Comparison of ENCODE assay signal across 8 mouse cellular contexts in the genomic region with DNA sequence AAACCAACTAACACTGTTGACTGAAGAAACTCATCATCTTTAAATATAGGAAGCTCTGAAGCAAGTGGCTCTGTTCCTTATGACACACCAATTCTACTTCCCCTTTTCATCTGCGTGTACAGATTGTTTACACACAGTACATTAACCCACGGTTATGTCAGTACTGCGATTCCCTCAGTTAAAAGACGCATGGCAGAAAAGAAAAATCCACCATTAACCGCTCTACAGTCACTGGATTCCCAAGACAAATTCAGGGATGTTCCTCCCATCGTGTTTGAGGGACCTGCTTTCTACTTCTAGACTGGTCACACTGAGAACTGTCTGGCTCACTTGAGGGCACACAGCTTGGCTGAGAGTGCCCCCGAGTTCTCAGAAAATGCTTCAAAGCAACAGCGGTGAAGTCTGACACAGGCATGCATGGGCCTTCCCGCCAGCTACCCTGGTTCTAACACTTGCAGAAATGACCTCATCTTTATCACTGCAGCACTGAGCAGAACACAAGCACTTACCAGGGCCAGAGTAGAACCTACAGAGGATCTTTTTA. TPM values are rescaled to one million over a fixed set of nuclear protein-coding genes. Genes with fewer than 3 reads are reported as not detected.
DNase-seq lines count a peak whose midpoint lies in the region; ATAC-seq and TF ChIP-seq lines count a peak whose summit lies in the region.

No protein-coding gene starts in this region.

- peaks cover 6% of the 10 kb centered on the region for H3K79me2 ChIP-seq in CH12.LX (replicated peaks; ENCODE audit: control insufficient read depth, extremely low read depth, insufficient read depth, poor library complexity, severe bottlenecking)

- TF ChIP-seq CTCF in gastrocnemius, adult 2 months (IDR thresholded peaks at IDR 0.05): no peak
- TF ChIP-seq CTCF in CH12.LX (conservative IDR thresholded peaks at IDR 0.05 in 1 of 2, IDR thresholded peaks at IDR 0.05 in 1 of 2; ENCODE audit: low read depth in 2 of 2, low read length in 2 of 2): no peak; a peak in 1 of 4 replicates
- no peak for TF ChIP-seq CTCF in heart, postnatal 0 days (IDR thresholded peaks at IDR 0.05; ENCODE audit: low read depth)

- peak overlapping the region; percentile 94 for H3K4me3 ChIP-seq in gastrocnemius, adult 2 months
- H3K4me3 ChIP-seq in CH12.LX (replicated peaks in 1 of 3; ENCODE audit: low read depth in 2 of 3, low read length in 2 of 3, poor library complexity in 1 of 3): peak overlapping the region; percentile 21 to 31 (median 22)
- H3K4me3 ChIP-seq in heart, postnatal 0 days (ENCODE audit: low read depth, low read length): no peak overlapping the region
- H3K4me3 ChIP-seq in megakaryocyte, embryonic 14.5 days (replicated peaks): peak overlapping the region; percentile 88

- H3K4me1 ChIP-seq in CH12.LX (ENCODE audit: control insufficient read depth in 1 of 2, insufficient read depth in 2 of 2): peaks cover 3 to 20% of the 10 kb centered on the region in 2 experiments
- H3K4me1 ChIP-seq in heart, postnatal 0 days (ENCODE audit: control insufficient read depth, insufficient read depth): 0 out of 2 replicates have a peak, but pooled peaks cover 5% of the 10 kb centered on the region
- H3K4me1 ChIP-seq in megakaryocyte, embryonic 14.5 days: peaks cover 53% of the 10 kb centered on the region

- TF ChIP-seq RAD21 in CH12.LX (IDR thresholded peaks at IDR 0.05; ENCODE audit: low read depth, low read length): no peak

- no peak for TF ChIP-seq POLR2A in CH12.LX (IDR thresholded peaks at IDR 0.05; ENCODE audit: low read depth, low read length)

- H3K36me3 ChIP-seq in CH12.LX (replicated peaks in 1 of 2; ENCODE audit: control insufficient read depth in 1 of 2, insufficient read depth in 1 of 2, low read length in 1 of 2): no peaks in the 10 kb centered on the region
- H3K36me3 ChIP-seq in heart, postnatal 0 days (replicated peaks; ENCODE audit: control insufficient read depth, insufficient read depth, low read length): no peaks in the 10 kb centered on the region
- H3K36me3 ChIP-seq in megakaryocyte, embryonic 14.5 days (replicated peaks; ENCODE audit: low read length): peaks cover 13% of the 10 kb centered on the region

- no peak for DNase-seq in gastrocnemius, adult 2 months
- DNase-seq in gastrocnemius, adult 8-10 months (ENCODE audit: low spot score in 2 of 2): no peak
- peak; percentile 63 for DNase-seq in CH12.LX (ENCODE audit: extremely low read depth)
- DNase-seq in heart, postnatal 0 days (ENCODE audit: low spot score): no peak
- DNase-seq in thymus, postnatal 25 days: peak; percentile 50
- no peak for DNase-seq in adrenal gland, adult 2 months
- no peak for DNase-seq in kidney, adult 9 months

- H3K9ac ChIP-seq in CH12.LX (ENCODE audit: insufficient read depth, low read depth): peak overlapping the region; percentile 26
- no peak overlapping the region for H3K9ac ChIP-seq in heart, postnatal 0 days (replicated peaks; ENCODE audit: low read depth, low read length)

- dilution Hi-C loops in CH12.LX (cut with MboI; ENCODE audit: extremely low pct_ligation_motif_present, extremely low pct_unique_long_range_greater_than_20kb, low sequenced_read_pairs): no loop called here

- no peaks in the 10 kb centered on the region for H3K9me3 ChIP-seq in CH12.LX (replicated peaks; ENCODE audit: low read length)
- H3K9me3 ChIP-seq in heart, postnatal 0 days (replicated peaks; ENCODE audit: control insufficient read depth, low read length): no peaks in the 10 kb centered on the region
- no peaks in the 10 kb centered on the region for H3K9me3 ChIP-seq in megakaryocyte, embryonic 14.5 days

- intact Hi-C loops in gastrocnemius, adult 2 months (cut with DNase I): no loop called here

- peak overlapping the region; percentile 92 for H3K27ac ChIP-seq in gastrocnemius, adult 2 months
- H3K27ac ChIP-seq in CH12.LX (ENCODE audit: insufficient read depth, low read depth): peak overlapping the region; percentile 88
- H3K27ac ChIP-seq in heart, postnatal 0 days (ENCODE audit: low read depth): no peak overlapping the region

- in situ Hi-C loops in CH12.LX (cut with MboI; ENCODE audit: low pct_ligation_motif_present, low pct_unique_long_range_greater_than_20kb, low sequenced_read_pairs): no loop called here

- no peak for ATAC-seq in heart, postnatal 0 days (ENCODE audit: insufficient read depth, low read depth)

- peak; percentile 51; the same call in 1 of the 2 replicates for TF ChIP-seq EP300 in CH12.LX (IDR thresholded peaks at IDR 0.05; ENCODE audit: low read length)
- no peak for TF ChIP-seq EP300 in heart, postnatal 0 days (IDR thresholded peaks at IDR 0.05; ENCODE audit: low read depth)

- peaks cover 2% of the 10 kb centered on the region for H3K27me3 ChIP-seq in CH12.LX (replicated peaks)
- no peaks in the 10 kb centered on the region for H3K27me3 ChIP-seq in heart, postnatal 0 days (ENCODE audit: control insufficient read depth, insufficient read depth, low read length)
- H3K27me3 ChIP-seq in megakaryocyte, embryonic 14.5 days (replicated peaks): peaks cover under 1% of the 10 kb centered on the region

- 49% methylated on average over 9 of the region's 9 CpGs for WGBS in heart, postnatal 0 days

- H3K4me2 ChIP-seq in CH12.LX (ENCODE audit: insufficient read depth, low read depth, poor library complexity, severe bottlenecking): peak overlapping the region; percentile 58
- H3K4me2 ChIP-seq in heart, postnatal 0 days (ENCODE audit: low read depth, low read length): peak overlapping the region; percentile 92

TF ChIP-seq in CH12.LX, 34 proteins besides CTCF, POLR2A, EP300 and RAD21 (continues in another document):
- TF ChIP-seq IRF4 (IDR thresholded peaks at IDR 0.05; ENCODE audit: low read depth, low read length) (no peak), ETS1 (conservative IDR thresholded peaks at IDR 0.05; ENCODE audit: low read depth, low read length) (no peak), MAZ (IDR thresholded peaks at IDR 0.05; ENCODE audit: low read depth, low read length) (0 out of 2 replicates have a peak, but pooled peaks have one; percentile 26), SIN3A (IDR thresholded peaks at IDR 0.05; ENCODE audit: low read length) (peak; percentile 67; the same call in 1 of the 2 replicates), JUND (conservative IDR thresholded peaks at IDR 0.05; ENCODE audit: low read depth, low read length) (no peak; the same call in 1 of the 2 replicates), POLR2AphosphoS2 (IDR thresholded peaks at IDR 0.05; ENCODE audit: low read depth, low read length) (no peak), RCOR1 (conservative IDR thresholded peaks at IDR 0.05; ENCODE audit: low read depth, low read length) (no peak), CHD1 (IDR thresholded peaks at IDR 0.05; ENCODE audit: low read depth, low read length) (peak; percentile 53; the same call in 1 of the 2 replicates), TCF12 (IDR thresholded peaks at IDR 0.05; ENCODE audit: low read depth, low read length) (peak; percentile 22; the same call in 1 of the 2 replicates), GABPA (IDR thresholded peaks at IDR 0.05; ENCODE audit: insufficient replicate concordance, low read depth, low read length) (no peak), HCFC1 (IDR thresholded peaks at IDR 0.05; ENCODE audit: low read depth, low read length) (no peak), CHD2 (IDR thresholded peaks at IDR 0.05; ENCODE audit: low read length) (no peak), NELFE (IDR thresholded peaks at IDR 0.05; ENCODE audit: low read depth, low read length) (no peak), MEF2A (IDR thresholded peaks at IDR 0.05; ENCODE audit: borderline replicate concordance, low read depth, low read length) (no peak), USF2 (conservative IDR thresholded peaks at IDR 0.05; ENCODE audit: low read depth, low read length) (no peak), MXI1 (IDR thresholded peaks at IDR 0.05; ENCODE audit: low read depth, low read length) (peak; percentile 80), ELF1 (IDR thresholded peaks at IDR 0.05; ENCODE audit: low read depth, low read length) (peak; percentile 27; the same call in 1 of the 2 replicates), E2F4 (IDR thresholded peaks at IDR 0.05; ENCODE audit: insufficient replicate concordance, low read depth, low read length) (0 out of 2 replicates have a peak, but pooled peaks have one; percentile 67), TBP (conservative IDR thresholded peaks at IDR 0.05; ENCODE audit: low read depth, low read length) (no peak), MAX (IDR thresholded peaks at IDR 0.05; ENCODE audit: low read length) (peak; percentile 71), PAX5 (IDR thresholded peaks at IDR 0.05; ENCODE audit: low read length) (no peak), ZKSCAN1 (IDR thresholded peaks at IDR 0.05; ENCODE audit: borderline replicate concordance, low read depth, low read length) (no peak), BHLHE40 (IDR thresholded peaks at IDR 0.05; ENCODE audit: low read depth, low read length) (no peak; the same call in 1 of the 2 replicates), ZMIZ1 (IDR thresholded peaks at IDR 0.05; ENCODE audit: low read depth, low read length) (no peak)

RNA-seq across cellular contexts. Expression of a gene that starts 2.7 kb away (rescaled TPM):
- 10 to 100 TPM; 19.4 to 23.0 TPM for total RNA-seq in gastrocnemius, adult 2 months (2021)
- total RNA-seq in gastrocnemius, adult 8-10 months (2022): 10 to 100 TPM; 17.7 to 24.5 (median 23.9) TPM
- total RNA-seq in CH12.LX (2012; rRNA removed) (20.8 and 28.9 TPM in 2 replicates), CH12.LX (2014; rRNA removed) (15.8 and 16.6 TPM in 2 replicates)
- polyA plus RNA-seq in CH12.LX (2012; ENCODE audit: insufficient read length, low read depth): 17.4 and 18.6 TPM in 2 replicates
- total RNA-seq in heart, postnatal 0 days (2014; rRNA removed; ENCODE audit: low replicate concordance): 38.1 and 46.2 TPM in 2 replicates
- polyA plus RNA-seq in heart, postnatal 0 days (2015; fragmentation: Nextera tagmentation; extraction: Ambion mirVana): 49.8 and 53.9 TPM in 2 replicates
- 56.8 and 390 TPM in 2 replicates for polyA plus RNA-seq in megakaryocyte, embryonic 14.5 days (2012; ENCODE audit: insufficient read depth, low replicate concordance)
- 10 to 100 TPM; 10.1 to 15.5 TPM for total RNA-seq in adrenal gland, adult 2 months (2021)
- polyA plus RNA-seq in adrenal gland, adult 2 months (2012; rRNA removed): 79.2 and 146 TPM in 2 replicates

RNA-seq across cellular contexts. Expression of a gene that starts 46.9 kb away (rescaled TPM):
- not detected for total RNA-seq in gastrocnemius, adult 2 months (2021)
- total RNA-seq in gastrocnemius, adult 8-10 months (2022): not detected
- total RNA-seq in CH12.LX (2012; rRNA removed) (not detected in 2 replicates), CH12.LX (2014; rRNA removed) (not detected in 2 replicates)
- not detected in 2 replicates for polyA plus RNA-seq in CH12.LX (2012; ENCODE audit: insufficient read length, low read depth)
- total RNA-seq in heart, postnatal 0 days (2014; rRNA removed; ENCODE audit: low replicate concordance): not detected in 2 replicates
- polyA plus RNA-seq in heart, postnatal 0 days (2015; fragmentation: Nextera tagmentation; extraction: Ambion mirVana): 11.1 TPM in 1 of 2 replicates, not detected in the other
- polyA plus RNA-seq in megakaryocyte, embryonic 14.5 days (2012; ENCODE audit: insufficient read depth, low replicate concordance): not detected in 2 replicates
- total RNA-seq in adrenal gland, adult 2 months (2021): not detected
- polyA plus RNA-seq in adrenal gland, adult 2 months (2012; rRNA removed): not detected in 2 replicates

Comparison
In these comparisons a context has a peak if more than half of its experiments do, and no peak if none do; other contexts are left out.
1. DNase-seq: peak in CH12.LX (single experiment) and thymus, postnatal 25 days (single experiment); none in gastrocnemius, adult 2 months (single experiment), gastrocnemius, adult 8-10 months (0 of 2), heart, postnatal 0 days (single experiment), adrenal gland, adult 2 months (single experiment) and kidney, adult 9 months (single experiment).